Mouse (Mus musculus) forebrain, embryonic 16.5 days (tissue): Measurements from ENCODE around the gene Mrvi1. TPM values are rescaled to one million over a fixed set of nuclear protein-coding genes. Genes with fewer than 3 reads are reported as not detected.

Experiments used
- ATAC-seq: fragments of 200-750 bp; cut with Nextera tagmentation; 2 replicates; pipeline ENCODE4 v1.8.0; 2017; ENCODE audit warnings: mild to moderate bottlenecking, moderate library complexity
- H3K27ac ChIP-seq: fragments of 300-500 bp; sonication (generic); 2 replicates; pipeline ENCODE4 v1.5.1; 2014; ENCODE audit warnings: low read length, control low read depth
- H3K27me3 ChIP-seq: fragments of 300-500 bp; sonication (generic); replicated peaks from 2 replicates; pipeline ENCODE4 v1.6.1; 2014; ENCODE audit warnings: low read length; ENCODE audit not compliant: control insufficient read depth, insufficient read depth
- H3K36me3 ChIP-seq: fragments of 300-500 bp; sonication (generic); 2 replicates; pipeline ENCODE4 v1.6.1; 2014; ENCODE audit not compliant: control insufficient read depth, insufficient read depth
- H3K4me1 ChIP-seq: fragments of 300-500 bp; sonication (generic); replicated peaks from 2 replicates; pipeline ENCODE4 v1.6.1; 2014; ENCODE audit warnings: low read length; ENCODE audit not compliant: control insufficient read depth, insufficient read depth
- H3K4me2 ChIP-seq: fragments of 300-500 bp; sonication (generic); 2 replicates; pipeline ENCODE4 v1.6.1; 2014; ENCODE audit warnings: mild to moderate bottlenecking, low read length, control low read depth
- H3K4me3 ChIP-seq: fragments of 300-500 bp; sonication (generic); replicated peaks from 2 replicates; pipeline ENCODE4 v1.5.1; 2014; ENCODE audit warnings: mild to moderate bottlenecking, low read length, control low read depth
- H3K9ac ChIP-seq: fragments of 300-500 bp; sonication (generic); replicated peaks from 2 replicates; pipeline ENCODE4 v1.6.1; 2014; ENCODE audit warnings: low read depth, low read length, control low read depth
- H3K9me3 ChIP-seq: fragments of 300-500 bp; sonication (generic); 2 replicates; pipeline ENCODE4 v1.6.1; 2016; ENCODE audit warnings: low read length; ENCODE audit not compliant: control insufficient read depth
- WGBS: fragments of 180-500 bp; shearing (Covaris S2); extraction: QIAGEN DNeasy Blood & Tissue Kit; methylation state at CpG from one replicate; pipeline ENCODE4 v1.1.7; 2014; 5-methylcytosine and 5-hydroxymethylcytosine counted together
- polyA plus RNA-seq: library from polyadenylated mRNA; unstranded; fragments of >200 nt; fragmentation: Nextera tagmentation; extraction: Ambion mirVana; gene quantifications from 2 replicates; pipeline ENCODE4 v1.2.1, GENCODE M21; 2015

Gene Mrvi1
- polyA plus RNA-seq, 1 experiment from 2014 or later, result 0.60 TPM

DNA sequence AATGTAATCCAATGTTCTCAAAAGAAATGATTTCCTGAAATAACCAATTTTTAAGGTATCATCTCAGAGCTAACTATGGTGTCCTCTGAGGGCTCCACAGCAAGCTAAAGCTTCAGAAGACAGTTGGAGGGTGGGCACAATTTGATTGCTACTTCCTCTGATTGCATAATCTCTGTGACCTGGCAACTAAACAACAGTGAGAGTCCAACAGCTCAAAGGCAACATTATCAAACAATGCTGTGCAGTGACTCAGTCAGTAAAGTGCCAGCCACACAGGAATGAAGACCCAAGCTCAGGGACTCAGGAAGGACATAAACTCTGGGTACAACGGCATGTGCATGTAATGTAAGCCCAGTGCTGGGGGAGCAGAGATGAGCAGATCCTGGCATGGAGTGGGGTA, 149.2 kb downstream of the Mrvi1 start:
- H3K4me3 ChIP-seq, result no peak overlapping the region
- no peak overlapping the region for H3K4me2 ChIP-seq
- no peak overlapping the region for H3K9ac ChIP-seq
- no peak for ATAC-seq
- H3K36me3 ChIP-seq, result no peaks in the 10 kb centered on the region; the same call in 1 of the 2 replicates
- 91% methylated on average over 1 of the region's 1 CpGs for WGBS
- no peaks in the 10 kb centered on the region for H3K27me3 ChIP-seq
- no peaks in the 10 kb centered on the region for H3K9me3 ChIP-seq
- no peak overlapping the region for H3K27ac ChIP-seq
- no peaks in the 10 kb centered on the region for H3K4me1 ChIP-seq

GRCm38 (mm10) chr7:110823995-110824953, 158.0 kb downstream of the Mrvi1 start:
- no peaks in the 10 kb centered on the region for H3K27me3 ChIP-seq
- H3K4me1 ChIP-seq, result peaks cover 3% of the 10 kb centered on the region; the same call in 1 of the 2 replicates
- WGBS, result 90% methylated on average over 8 of the region's 8 CpGs
- H3K27ac ChIP-seq, result no peak overlapping the region
- no peak for ATAC-seq
- H3K4me2 ChIP-seq, result no peak overlapping the region
- no peaks in the 10 kb centered on the region for H3K9me3 ChIP-seq
- peaks cover 7% of the 10 kb centered on the region for H3K36me3 ChIP-seq
- H3K4me3 ChIP-seq, result no peak overlapping the region
- no peak overlapping the region for H3K9ac ChIP-seq

- Histone ChIP-seq H3K9me3 (no peaks in the 10 kb centered on the region), H3K27ac (no peak overlapping the region), H3K27me3 (no peaks in the 10 kb centered on the region), H3K36me3 (peaks cover 7% of the 10 kb centered on the region), H3K4me1 (peaks cover 3% of the 10 kb centered on the region; the same call in 1 of the 2 replicates), H3K9ac (no peak overlapping the region), H3K4me2 (no peak overlapping the region), H3K4me3 (no peak overlapping the region)
- 78% methylated on average over 4 of the region's 4 CpGs for WGBS
- ATAC-seq, result no peak
Observed at GRCm38 (mm10) chr7:110823593-110823992, 158.7 kb downstream of the Mrvi1 start.

DNA sequence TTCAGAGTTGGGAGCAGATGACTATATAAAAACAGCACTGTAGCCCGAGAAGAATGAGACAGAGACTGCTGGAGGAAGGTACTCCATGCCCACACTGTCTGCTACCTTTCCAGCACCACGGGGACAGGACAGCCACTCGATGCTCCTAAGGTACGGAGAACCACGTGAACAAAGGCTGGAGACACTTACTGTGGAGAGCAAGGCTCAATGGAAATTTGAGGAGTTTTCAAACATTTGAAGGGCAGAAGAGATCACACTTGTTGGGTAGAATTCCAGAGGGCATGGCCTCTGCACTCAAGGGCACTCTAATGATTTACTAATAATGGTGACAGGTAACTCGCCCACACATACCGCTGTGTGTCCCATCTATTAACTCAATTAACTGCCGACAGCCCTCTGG, 159.2 kb downstream of the Mrvi1 start:
- H3K36me3 ChIP-seq, result peaks cover 7% of the 10 kb centered on the region
- no peak overlapping the region for H3K27ac ChIP-seq
- peaks cover 3% of the 10 kb centered on the region; the same call in 1 of the 2 replicates for H3K4me1 ChIP-seq
- no peak overlapping the region for H3K9ac ChIP-seq
- H3K4me2 ChIP-seq, result no peak overlapping the region
- no peaks in the 10 kb centered on the region for H3K27me3 ChIP-seq
- 89% methylated on average over 8 of the region's 8 CpGs for WGBS
- no peak for ATAC-seq
- no peak overlapping the region for H3K4me3 ChIP-seq
- H3K9me3 ChIP-seq, result no peaks in the 10 kb centered on the region

DNA sequence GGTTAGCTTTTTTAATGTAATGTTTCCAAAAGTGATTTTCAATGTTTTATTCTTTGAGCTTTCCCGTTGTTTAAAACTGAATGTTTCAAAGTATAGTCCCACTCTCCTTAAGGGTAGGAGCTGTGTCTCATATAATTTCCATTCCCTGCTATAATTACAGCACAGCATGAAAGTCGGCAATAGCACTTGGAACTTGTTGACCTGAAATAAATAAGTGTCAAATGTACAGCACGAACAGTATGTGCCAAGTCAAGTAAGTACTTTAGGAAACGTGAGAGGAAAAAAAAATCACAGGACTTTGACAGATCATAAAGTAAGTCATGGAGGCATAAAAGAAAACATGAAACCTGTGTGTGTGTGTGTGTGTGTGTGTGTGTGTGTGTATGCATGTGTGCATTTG, 160.2 kb downstream of the Mrvi1 start:
- H3K9ac ChIP-seq, result no peak overlapping the region
- WGBS, result 77% methylated on average over 4 of the region's 4 CpGs
- H3K27ac ChIP-seq, result no peak overlapping the region
- H3K36me3 ChIP-seq, result peaks cover 7% of the 10 kb centered on the region
- H3K4me3 ChIP-seq, result no peak overlapping the region
- peaks cover 3% of the 10 kb centered on the region; the same call in 1 of the 2 replicates for H3K4me1 ChIP-seq
- H3K27me3 ChIP-seq, result no peaks in the 10 kb centered on the region
- no peak overlapping the region for H3K4me2 ChIP-seq
- no peaks in the 10 kb centered on the region for H3K9me3 ChIP-seq
- no peak for ATAC-seq

GRCm38 (mm10) chr7:110821653-110822052, 160.6 kb downstream of the Mrvi1 start:
- no peak overlapping the region for H3K4me3 ChIP-seq
- H3K27ac ChIP-seq, result no peak overlapping the region
- H3K4me1 ChIP-seq, result peaks cover 3% of the 10 kb centered on the region; the same call in 1 of the 2 replicates
- no peak overlapping the region for H3K9ac ChIP-seq
- H3K27me3 ChIP-seq, result no peaks in the 10 kb centered on the region
- H3K4me2 ChIP-seq, result no peak overlapping the region
- WGBS, result 52% methylated on average over 3 of the region's 3 CpGs
- ATAC-seq, result no peak
- H3K36me3 ChIP-seq, result peaks cover 7% of the 10 kb centered on the region
- no peaks in the 10 kb centered on the region for H3K9me3 ChIP-seq

- no peak overlapping the region for H3K4me3 ChIP-seq
- 59% methylated on average over 5 of the region's 5 CpGs for WGBS
- H3K9me3 ChIP-seq, result no peaks in the 10 kb centered on the region
- H3K4me2 ChIP-seq, result no peak overlapping the region
- no peak for ATAC-seq
- H3K27ac ChIP-seq, result no peak overlapping the region
- peaks cover 3% of the 10 kb centered on the region; the same call in 1 of the 2 replicates for H3K4me1 ChIP-seq
- H3K36me3 ChIP-seq, result peaks cover 7% of the 10 kb centered on the region
- no peaks in the 10 kb centered on the region for H3K27me3 ChIP-seq
- no peak overlapping the region for H3K9ac ChIP-seq
Observed at GRCm38 (mm10) chr7:110821068-110821467, 161.2 kb downstream of the Mrvi1 start.

DNA sequence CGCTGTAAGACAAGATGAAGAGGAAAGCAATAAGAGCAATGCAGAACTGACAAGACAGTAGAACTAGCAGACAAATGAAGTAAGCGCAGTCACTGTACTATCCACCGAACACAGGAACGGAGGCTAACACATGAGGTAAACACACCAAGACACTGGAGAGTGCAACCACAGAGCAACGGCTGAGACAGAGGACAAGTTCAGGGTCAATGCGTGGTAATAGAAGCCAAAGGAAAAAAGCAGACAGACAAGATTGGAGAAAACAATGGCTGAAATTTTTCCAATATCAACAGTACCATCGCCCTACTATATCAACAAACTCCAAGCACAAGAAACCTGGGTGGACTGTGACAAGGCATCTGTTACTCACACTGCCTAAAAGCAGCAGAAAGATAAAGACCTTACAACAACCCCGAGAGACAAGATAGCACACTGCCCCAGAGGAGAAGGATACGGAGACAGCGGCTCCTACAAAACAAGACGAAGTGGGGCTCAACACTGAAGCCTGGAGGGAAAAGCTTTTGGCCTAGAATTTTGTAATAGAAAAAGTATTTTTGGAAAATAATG, 163.4 kb downstream of the Mrvi1 start:
- WGBS, result 93% methylated on average over 11 of the region's 11 CpGs
- Histone ChIP-seq H3K27ac (no peak overlapping the region), H3K27me3 (no peaks in the 10 kb centered on the region), H3K4me3 (no peak overlapping the region), H3K4me1 (peaks cover 3% of the 10 kb centered on the region; the same call in 1 of the 2 replicates), H3K36me3 (no peaks in the 10 kb centered on the region), H3K4me2 (no peak overlapping the region), H3K9me3 (no peaks in the 10 kb centered on the region), H3K9ac (no peak overlapping the region)
- ATAC-seq, result no peak
